Mouse (Mus musculus) hindlimb bud, embryonic 11.5 days (tissue): ENCODE data around the gene Rbm26.

Experiments
- DNase-seq: peaks from one replicate; pipeline ENCODE4 v3.0.0-alpha.2; 2012; ENCODE audit warnings: low read depth, low spot score; ENCODE audit errors: extremely low spot score

Gene Rbm26

DNA sequence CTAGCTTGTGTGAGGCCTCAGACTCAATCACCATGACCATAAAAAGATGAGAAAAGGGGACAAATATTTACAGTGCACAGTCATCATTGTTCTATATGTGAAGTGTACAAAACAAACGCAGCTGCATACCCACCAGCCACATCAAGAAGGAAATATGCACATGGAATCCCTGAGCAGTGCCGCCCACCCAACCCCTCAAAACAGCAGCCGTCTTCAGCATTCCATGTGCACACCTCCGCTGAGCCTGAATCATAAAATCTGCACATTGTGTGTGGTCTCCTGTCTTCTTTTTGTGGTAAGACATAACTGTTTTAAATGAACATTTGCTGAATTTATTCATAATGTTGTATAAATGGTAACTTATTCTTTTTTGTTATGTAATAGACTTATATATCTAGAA is 90.1 kb downstream of the Rbm26 start:
- no peak for DNase-seq

DNA sequence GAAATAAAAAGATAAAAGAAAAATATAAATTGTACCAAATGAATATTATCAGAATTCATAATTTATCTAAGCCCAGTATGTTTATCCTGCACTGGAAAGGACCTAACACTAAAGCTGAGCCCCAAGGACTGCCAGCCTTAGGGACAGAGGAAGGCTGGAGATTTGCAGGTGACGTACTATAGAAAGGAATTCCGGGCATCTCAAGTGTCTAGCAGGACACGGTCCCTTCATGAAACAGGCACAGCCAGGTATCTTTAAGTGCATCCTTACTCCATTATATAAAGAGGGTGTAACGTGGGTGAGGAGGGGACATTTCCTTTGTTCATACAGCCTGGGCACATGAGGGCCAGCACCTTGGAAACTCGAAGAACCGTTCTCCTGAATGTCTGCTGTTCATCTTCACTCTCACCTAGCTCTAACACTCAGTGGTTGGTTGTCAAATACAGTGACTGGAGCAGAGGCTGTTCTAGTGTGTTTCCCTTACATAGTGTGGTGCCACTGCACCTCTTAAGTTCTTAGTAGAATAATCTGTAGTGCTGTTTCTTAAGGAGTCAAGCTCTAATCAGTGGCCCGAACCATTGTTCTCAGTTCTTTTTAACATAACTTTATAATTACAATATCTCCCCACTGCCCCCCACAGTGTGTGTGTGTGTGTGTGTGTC is 91.7 kb downstream of the Rbm26 start:
- DNase-seq = no peak

DNA sequence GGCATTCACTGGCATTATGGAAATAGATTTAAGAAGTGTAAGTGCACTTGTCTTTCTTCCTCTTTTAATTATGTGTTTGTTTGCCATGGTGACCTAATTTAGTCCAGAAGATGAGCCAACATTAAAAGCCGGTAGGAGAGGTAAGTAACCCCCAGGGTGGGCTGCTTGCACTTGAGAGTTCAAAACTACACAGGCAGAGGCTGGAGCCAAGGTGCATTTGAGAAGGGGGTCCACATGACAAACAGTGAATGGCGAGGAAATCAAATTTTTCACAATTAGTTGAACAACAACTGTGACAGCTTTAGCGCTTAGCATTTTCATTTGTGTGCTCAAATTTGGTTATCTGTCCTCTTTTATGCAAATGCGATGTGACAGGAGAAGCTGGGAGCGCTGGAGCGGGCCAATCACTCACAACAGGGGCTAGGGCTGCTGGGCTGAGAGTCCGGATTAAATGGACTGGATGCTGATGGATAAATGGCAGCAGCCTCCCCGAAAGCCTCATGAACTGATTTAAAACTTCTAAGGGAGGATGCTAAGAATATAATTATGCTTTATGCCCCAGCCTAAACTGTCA is 92.3 kb downstream of the Rbm26 start:
- DNase-seq = no peak

DNA sequence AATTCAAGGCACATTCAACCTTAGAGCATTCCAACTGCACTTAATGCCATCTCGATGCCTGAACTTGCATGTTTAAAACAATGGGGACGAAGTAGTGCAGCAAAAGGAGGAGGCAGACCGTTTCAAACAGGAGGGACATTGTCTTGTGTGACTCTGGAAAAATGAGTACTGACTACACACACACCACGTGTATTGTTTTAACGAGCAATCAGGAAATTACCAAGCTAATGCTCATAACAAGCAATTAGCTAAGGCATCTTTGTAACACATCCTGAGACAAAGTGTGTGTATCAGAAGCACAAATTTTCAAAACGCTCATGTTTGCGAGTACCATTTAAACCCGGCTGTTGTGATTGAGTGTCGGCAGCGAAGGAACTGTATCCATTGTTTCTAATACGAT is 93.0 kb downstream of the Rbm26 start:
- no peak for DNase-seq

DNA sequence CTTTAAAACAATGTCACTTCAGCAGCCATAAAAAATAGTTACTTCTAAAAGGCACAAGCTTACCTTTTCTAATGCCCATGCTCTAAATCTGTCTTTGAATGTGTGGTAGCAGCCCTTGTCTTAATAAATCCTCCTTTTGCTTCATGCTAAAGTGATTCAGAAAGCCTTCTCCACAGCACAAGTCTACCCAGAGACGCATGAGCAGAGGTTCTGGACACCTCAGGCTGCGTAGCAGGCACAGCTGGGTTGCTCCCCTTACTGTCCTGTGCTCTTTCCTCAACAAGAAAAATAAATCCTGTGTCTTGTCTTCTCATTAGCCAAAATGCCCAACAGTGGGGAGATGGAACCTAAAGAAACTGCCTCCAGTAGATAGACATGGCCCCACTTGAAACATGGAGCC is 102.4 kb downstream of the Rbm26 start:
- DNase-seq = no peak

DNA sequence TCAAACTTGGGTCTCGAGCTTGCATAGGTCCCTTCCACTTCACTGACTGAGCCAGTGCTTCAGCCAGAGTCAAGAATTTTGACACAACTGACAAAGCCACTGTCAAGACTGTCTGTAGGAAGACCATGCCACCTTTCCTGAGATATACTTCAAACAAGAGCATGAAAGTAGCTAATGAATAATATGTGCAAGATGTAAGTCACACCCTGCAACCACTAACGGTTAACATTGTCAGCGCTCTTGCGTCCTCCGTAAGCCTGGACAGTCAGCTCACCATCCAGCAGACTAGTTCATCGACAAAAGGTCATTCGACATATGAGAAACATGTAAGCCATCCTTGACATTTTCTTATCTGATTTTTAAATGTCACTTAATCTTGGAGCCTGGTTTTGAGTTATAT is 102.8 kb downstream of the Rbm26 start:
- no peak for DNase-seq

DNA sequence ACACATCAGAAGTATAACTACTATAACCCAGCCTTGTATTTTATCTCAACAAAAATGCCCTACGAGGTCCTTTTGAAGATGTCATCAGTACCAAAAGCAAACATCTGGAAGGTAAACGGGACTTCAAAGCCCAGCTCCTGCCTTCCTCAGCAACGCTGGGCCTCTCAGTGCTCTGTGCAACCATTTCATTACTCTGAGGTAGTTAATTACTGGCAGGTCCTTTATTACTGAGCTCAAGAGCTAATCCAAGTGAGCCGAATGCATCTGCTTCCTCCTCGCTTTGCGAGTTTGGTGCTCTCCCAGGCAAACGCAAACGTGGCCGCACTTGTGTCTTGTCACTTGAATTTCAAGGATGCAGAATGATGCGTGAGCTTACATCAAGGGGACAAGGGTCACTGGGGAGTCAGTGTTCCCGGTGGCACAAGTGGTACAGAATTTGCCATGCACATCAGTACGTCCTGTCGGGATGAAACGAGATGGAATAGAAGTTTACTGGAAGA is 106.1 kb downstream of the Rbm26 start:
- peak; percentile 28 for DNase-seq

DNA sequence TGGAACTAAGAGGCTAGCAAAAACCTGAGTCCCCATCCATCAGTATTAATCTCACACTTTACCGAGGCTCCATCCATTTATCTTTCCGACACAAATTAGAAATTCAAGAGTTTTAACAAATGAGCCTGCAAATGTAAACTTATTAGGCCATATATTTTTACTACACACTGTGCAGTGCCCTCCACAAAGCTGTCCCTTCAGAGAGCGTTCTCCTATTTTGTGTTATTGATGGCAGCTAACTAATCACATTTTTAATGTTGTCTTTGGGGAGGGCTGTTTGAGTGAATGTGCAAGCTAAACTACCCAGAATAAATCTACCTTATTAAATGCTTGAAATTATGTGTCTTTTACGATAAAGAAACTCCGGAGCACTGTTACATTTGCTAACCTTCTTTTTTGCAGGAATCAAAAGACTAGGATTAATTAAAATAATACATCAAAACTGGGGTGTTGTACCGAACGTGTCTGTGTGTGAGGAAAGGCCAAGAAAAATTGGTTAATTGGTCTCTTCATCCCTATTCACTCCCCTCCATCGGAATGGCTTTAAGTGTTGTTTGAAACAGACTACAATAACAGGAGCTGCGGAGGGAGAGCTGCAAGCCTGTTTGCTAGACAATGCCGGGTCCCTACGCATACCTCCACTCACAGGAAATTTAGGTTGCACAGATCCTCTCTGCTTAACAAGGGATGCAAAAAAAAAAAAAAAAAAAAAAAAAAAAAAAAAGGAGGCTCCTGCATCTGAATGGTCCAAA is 106.7 kb downstream of the Rbm26 start:
- DNase-seq = no peak

DNA sequence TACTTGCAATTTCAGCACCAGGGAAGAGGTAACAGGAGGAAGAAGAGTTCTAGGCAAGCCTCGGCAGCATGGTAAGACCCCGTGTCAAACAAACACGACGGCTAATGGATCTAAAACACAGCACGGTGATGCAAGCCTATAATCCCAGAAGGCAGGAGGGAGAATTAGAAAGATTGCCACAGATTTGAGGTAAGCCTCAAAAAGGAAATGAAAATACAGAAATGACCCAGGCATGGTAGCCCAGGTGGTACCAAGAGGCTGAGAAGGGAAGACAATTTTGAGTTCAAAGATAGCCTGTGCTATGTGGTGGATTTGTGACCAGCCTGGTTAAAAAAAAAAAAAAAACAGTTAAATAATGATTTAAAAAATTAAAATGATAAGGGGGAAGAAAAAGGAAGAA is 109.1 kb downstream of the Rbm26 start:
- no peak for DNase-seq

DNA sequence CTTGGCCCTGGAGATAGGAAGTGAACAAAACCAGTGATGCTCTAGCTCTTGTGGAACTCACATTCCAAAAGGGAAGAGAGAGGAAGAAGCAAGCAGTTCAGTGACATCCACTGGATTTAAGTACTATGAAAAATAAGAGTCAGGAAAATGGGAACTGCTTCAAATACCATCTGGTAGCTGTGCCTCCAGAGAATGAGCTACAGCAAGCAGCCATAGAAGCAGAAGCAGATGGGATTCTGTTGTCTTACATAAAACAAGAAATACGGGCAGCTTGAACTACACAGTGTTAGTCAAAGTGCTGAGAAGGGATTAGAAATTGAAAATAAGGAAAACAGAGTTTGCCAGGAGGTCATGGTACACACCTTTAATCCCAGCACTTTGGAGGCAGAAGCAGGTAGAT is 112.9 kb downstream of the Rbm26 start:
- no peak for DNase-seq

DNA sequence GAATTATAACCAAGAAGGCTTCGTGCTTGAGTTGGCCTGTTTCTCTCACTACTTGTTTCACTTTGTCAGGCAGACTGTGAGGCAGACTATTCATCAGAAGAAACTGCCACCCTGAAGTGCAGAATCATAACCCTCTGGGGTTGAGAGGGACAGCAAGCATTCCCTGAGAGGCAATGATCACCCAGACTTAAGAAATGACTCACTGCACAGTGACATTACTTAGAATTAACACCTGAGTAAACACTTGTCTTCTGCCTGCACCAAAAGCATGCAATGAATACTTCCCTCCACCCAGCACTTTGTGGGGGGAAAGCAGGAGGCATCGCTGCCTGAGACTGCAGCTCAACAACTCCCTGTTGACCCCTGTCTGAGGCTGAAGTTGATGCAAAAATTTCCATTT is 115.9 kb downstream of the Rbm26 start:
- DNase-seq = no peak

DNA sequence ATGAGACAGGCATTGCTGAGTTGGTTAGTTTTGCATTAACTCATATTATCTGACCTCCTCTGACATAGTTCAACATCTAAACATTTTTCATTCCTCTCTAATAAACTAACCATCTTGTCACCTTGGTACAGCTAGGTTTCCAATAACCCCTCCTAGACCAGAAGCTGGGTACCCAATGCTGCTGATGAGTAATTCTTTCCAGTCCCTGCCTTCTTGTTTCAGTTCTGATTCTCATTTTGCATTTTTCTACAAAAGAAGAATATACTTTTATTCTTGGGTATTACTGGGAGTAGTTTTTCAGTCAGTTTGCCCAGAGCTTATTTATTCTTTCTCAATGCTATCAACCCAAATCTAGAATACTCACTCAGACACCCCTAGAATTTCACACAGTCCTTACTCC is 119.2 kb downstream of the Rbm26 start:
- DNase-seq = no peak
